Mouse (Mus musculus): ENCODE measurements around the gene Mast3. TPM values are rescaled to one million over a fixed set of nuclear protein-coding genes. Genes with fewer than 3 reads are reported as not detected.

The Mast3 gene
- polyA plus RNA-seq, 1 experiment from 2014 or later: 18.1 TPM

GRCm38 (mm10) chr8:70812055-70812454 is 7.2 kb upstream of the Mast3 start:
- H3K4me2 ChIP-seq: no peak overlapping the region
- ATAC-seq (replicated peaks; ENCODE audit: low FRiP score): no peak
- H3K27ac ChIP-seq: no peak overlapping the region
- peaks cover 27% of the 10 kb centered on the region for H3K27me3 ChIP-seq
- H3K9me3 ChIP-seq (replicated peaks): no peaks in the 10 kb centered on the region
- WGBS: 36% methylated on average over 4 of the region's 4 CpGs
- no peaks in the 10 kb centered on the region for H3K36me3 ChIP-seq
- no peak overlapping the region for H3K9ac ChIP-seq
- no peak overlapping the region for H3K4me3 ChIP-seq (replicated peaks)
- H3K4me1 ChIP-seq: peaks cover 29% of the 10 kb centered on the region

GRCm38 (mm10) chr8:70810962-70811680 is 6.3 kb upstream of the Mast3 start:
- Histone ChIP-seq H3K4me2 (no peak overlapping the region), H3K4me3 (replicated peaks) (no peak overlapping the region), H3K9ac (no peak overlapping the region), H3K9me3 (replicated peaks) (no peaks in the 10 kb centered on the region), H3K27ac (no peak overlapping the region), H3K4me1 (peaks cover 24% of the 10 kb centered on the region), H3K36me3 (no peaks in the 10 kb centered on the region), H3K27me3 (peaks cover 21% of the 10 kb centered on the region)
- WGBS: 68% methylated on average over 20 of the region's 20 CpGs
- ATAC-seq (replicated peaks; ENCODE audit: low FRiP score): no peak

GRCm38 (mm10) chr8:70808955-70809701 is 4.3 kb upstream of the Mast3 start:
- H3K4me3 ChIP-seq (replicated peaks): no peak overlapping the region
- no peak overlapping the region for H3K27ac ChIP-seq
- no peaks in the 10 kb centered on the region for H3K9me3 ChIP-seq (replicated peaks)
- H3K9ac ChIP-seq: no peak overlapping the region
- no peaks in the 10 kb centered on the region for H3K36me3 ChIP-seq
- 75% methylated on average over 8 of the region's 8 CpGs for WGBS
- H3K4me2 ChIP-seq: no peak overlapping the region
- ATAC-seq (replicated peaks; ENCODE audit: low FRiP score): no peak
- H3K27me3 ChIP-seq: peaks cover 21% of the 10 kb centered on the region
- peaks cover 31% of the 10 kb centered on the region for H3K4me1 ChIP-seq

GRCm38 (mm10) chr8:70808239-70808638 is 3.4 kb upstream of the Mast3 start, which contains the start of gene Il12rb1:
Gene Il12rb1, plus strand, starts transcription at chr8:70808449.
- ATAC-seq (replicated peaks; ENCODE audit: low FRiP score): no peak
- WGBS: 68% methylated on average over 5 of the region's 5 CpGs
- H3K27ac ChIP-seq: no peak within 1 kb of the TSS

GRCm38 (mm10) chr8:70807304-70807703 is 2.5 kb upstream of the Mast3 start:
- Histone ChIP-seq H3K9ac (no peak overlapping the region), H3K4me1 (peaks cover 31% of the 10 kb centered on the region), H3K4me3 (replicated peaks) (no peak overlapping the region), H3K36me3 (no peaks in the 10 kb centered on the region), H3K9me3 (replicated peaks) (no peaks in the 10 kb centered on the region), H3K27ac (no peak overlapping the region), H3K4me2 (no peak overlapping the region), H3K27me3 (peaks cover 36% of the 10 kb centered on the region)
- WGBS: 41% methylated on average over 1 of the region's 1 CpGs
- no peak for ATAC-seq (replicated peaks; ENCODE audit: low FRiP score)

More at GRCm38 (mm10) chr8:70808239-70808638, 3.4 kb upstream of the Mast3 start, which contains the start of gene Il12rb1:
- peaks cover 27% of the 10 kb centered on the region for H3K27me3 ChIP-seq
- H3K4me2 ChIP-seq: no peak within 1 kb of the TSS
- H3K9me3 ChIP-seq (replicated peaks): no peaks in the 10 kb centered on the region
- no peak within 1 kb of the TSS for H3K4me3 ChIP-seq (replicated peaks)
- H3K36me3 ChIP-seq: no peaks in the 10 kb centered on the region
- H3K4me1 ChIP-seq: peaks cover 37% of the 10 kb centered on the region
- no peak within 1 kb of the TSS for H3K9ac ChIP-seq

- 48% methylated on average over 4 of the region's 4 CpGs for WGBS
- Histone ChIP-seq H3K4me2 (no peak overlapping the region), H3K9ac (no peak overlapping the region), H3K9me3 (replicated peaks) (no peaks in the 10 kb centered on the region), H3K27me3 (peaks cover 44% of the 10 kb centered on the region), H3K4me1 (peaks cover 26% of the 10 kb centered on the region), H3K36me3 (no peaks in the 10 kb centered on the region), H3K4me3 (replicated peaks) (no peak overlapping the region), H3K27ac (no peak overlapping the region)
- ATAC-seq (replicated peaks; ENCODE audit: low FRiP score): no peak
Observed at GRCm38 (mm10) chr8:70806541-70806940, 1.7 kb upstream of the Mast3 start.

GRCm38 (mm10) chr8:70803761-70804480 is 933 bp downstream of the Mast3 start:
- Histone ChIP-seq H3K9ac (peak overlapping the region; percentile 45), H3K4me2 (peak overlapping the region; percentile 96), H3K9me3 (replicated peaks) (no peaks in the 10 kb centered on the region), H3K27ac (no peak overlapping the region; the same call in 1 of the 2 replicates), H3K36me3 (no peaks in the 10 kb centered on the region), H3K27me3 (peaks cover 67% of the 10 kb centered on the region), H3K4me3 (replicated peaks) (peak overlapping the region; percentile 61), H3K4me1 (peaks cover 22% of the 10 kb centered on the region)
- no peak; the same call in 1 of the 2 replicates for ATAC-seq (replicated peaks; ENCODE audit: low FRiP score)
- WGBS: 2% methylated on average over 47 of the region's 47 CpGs

GRCm38 (mm10) chr8:70802786-70803510 is 1.9 kb downstream of the Mast3 start:
- H3K27me3 ChIP-seq: peaks cover 76% of the 10 kb centered on the region
- H3K9me3 ChIP-seq (replicated peaks): no peaks in the 10 kb centered on the region
- no peak overlapping the region for H3K4me3 ChIP-seq (replicated peaks)
- H3K4me2 ChIP-seq: no peak overlapping the region
- H3K4me1 ChIP-seq: peaks cover 29% of the 10 kb centered on the region
- H3K36me3 ChIP-seq: no peaks in the 10 kb centered on the region
- WGBS: 63% methylated on average over 11 of the region's 11 CpGs
- H3K9ac ChIP-seq: no peak overlapping the region
- ATAC-seq (replicated peaks; ENCODE audit: low FRiP score): no peak
- no peak overlapping the region for H3K27ac ChIP-seq

- ATAC-seq (replicated peaks; ENCODE audit: low FRiP score): no peak
- Histone ChIP-seq H3K4me2 (no peak overlapping the region), H3K4me1 (peaks cover 34% of the 10 kb centered on the region), H3K36me3 (no peaks in the 10 kb centered on the region), H3K9me3 (replicated peaks) (no peaks in the 10 kb centered on the region), H3K27me3 (peaks cover 79% of the 10 kb centered on the region), H3K9ac (no peak overlapping the region), H3K4me3 (replicated peaks) (no peak overlapping the region), H3K27ac (no peak overlapping the region)
- WGBS: 80% methylated on average over 1 of the region's 1 CpGs
Observed at GRCm38 (mm10) chr8:70801830-70802229, 3.0 kb downstream of the Mast3 start.

GRCm38 (mm10) chr8:70801156-70801555 is 3.7 kb downstream of the Mast3 start:
- H3K4me1 ChIP-seq: peaks cover 38% of the 10 kb centered on the region
- H3K9ac ChIP-seq: no peak overlapping the region
- 26% methylated on average over 15 of the region's 15 CpGs for WGBS
- no peak for ATAC-seq (replicated peaks; ENCODE audit: low FRiP score)
- no peaks in the 10 kb centered on the region for H3K36me3 ChIP-seq
- H3K27ac ChIP-seq: no peak overlapping the region
- no peaks in the 10 kb centered on the region for H3K9me3 ChIP-seq (replicated peaks)
- peaks cover 82% of the 10 kb centered on the region for H3K27me3 ChIP-seq
- H3K4me3 ChIP-seq (replicated peaks): no peak overlapping the region
- H3K4me2 ChIP-seq: no peak overlapping the region

- H3K9ac ChIP-seq: no peak overlapping the region
- no peaks in the 10 kb centered on the region for H3K9me3 ChIP-seq (replicated peaks)
- H3K4me3 ChIP-seq (replicated peaks): no peak overlapping the region
- H3K4me1 ChIP-seq: peaks cover 40% of the 10 kb centered on the region
- no peak overlapping the region for H3K27ac ChIP-seq
- WGBS: 48% methylated on average over 10 of the region's 10 CpGs
- ATAC-seq (replicated peaks; ENCODE audit: low FRiP score): no peak
- peaks cover 83% of the 10 kb centered on the region for H3K27me3 ChIP-seq
- H3K4me2 ChIP-seq: no peak overlapping the region
- no peaks in the 10 kb centered on the region for H3K36me3 ChIP-seq
Observed at GRCm38 (mm10) chr8:70800648-70801047, 4.2 kb downstream of the Mast3 start.

Data from kidney, embryonic 15.5 days (tissue).